Mouse (Mus musculus) CH12.LX (cell line): ENCODE results near the gene Eif3l. TPM values are rescaled to one million over a fixed set of nuclear protein-coding genes. Genes with fewer than 3 reads are reported as not detected.

Experiments used
- DNase-seq: peaks from one replicate; pipeline ENCODE4 v3.0.0-alpha.2; 2013; ENCODE audit errors: extremely low read depth
- H3K27ac ChIP-seq: 2 replicates; pipeline ENCODE4 v1.5.1; 2012; ENCODE audit warnings: low read depth, mild to moderate bottlenecking, control low read depth, moderate library complexity; ENCODE audit not compliant: insufficient read depth
- H3K27me3 ChIP-seq: replicated peaks from 2 replicates; pipeline ENCODE3; 2012; ENCODE audit warnings: inconsistent platforms
- H3K36me3 ChIP-seq, 2 experiments: replicated peaks in 1 of 2; 2 replicates each; pipeline versions ENCODE3 to v1.6.1; 2012; ENCODE audit warnings: inconsistent platforms in 1 of 2, low read length in 1 of 2, mild to moderate bottlenecking in 1 of 2, mixed read lengths in 1 of 2, moderate library complexity in 1 of 2; ENCODE audit not compliant: control insufficient read depth in 1 of 2, insufficient read depth in 1 of 2
- H3K4me1 ChIP-seq, 2 experiments: 2 replicates each; pipeline ENCODE4 v1.6.1; 2012; ENCODE audit warnings: inconsistent platforms in 1 of 2, moderate library complexity in 1 of 2; ENCODE audit not compliant: insufficient read depth in 2 of 2, control insufficient read depth in 1 of 2
- H3K4me2 ChIP-seq: 2 replicates; pipeline ENCODE4 v1.6.1; 2012; ENCODE audit warnings: low read depth, mild to moderate bottlenecking, control low read depth; ENCODE audit not compliant: poor library complexity, insufficient read depth, severe bottlenecking
- H3K4me3 ChIP-seq, 3 experiments: fragments of 150-350 bp in 1 of 3; sonication (generic) in 1 of 3; replicated peaks in 1 of 3; 2 replicates each; pipeline versions ENCODE3 to v1.5.1; 2011 to 2012; ENCODE audit warnings: low read depth in 2 of 3, low read length in 2 of 3, mild to moderate bottlenecking in 2 of 3, moderate library complexity in 2 of 3, control low read depth in 1 of 3, improper control_type of control experiment in 1 of 3, inconsistent platforms in 1 of 3, mixed read lengths in 1 of 3; ENCODE audit not compliant: poor library complexity in 1 of 3
- H3K79me2 ChIP-seq: replicated peaks from 2 replicates; pipeline ENCODE4 v1.6.1; 2012; ENCODE audit warnings: mild to moderate bottlenecking, moderate library complexity; ENCODE audit not compliant: control insufficient read depth, poor library complexity, insufficient read depth, severe bottlenecking; ENCODE audit errors: extremely low read depth
- H3K9ac ChIP-seq: 2 replicates; pipeline ENCODE4 v1.6.1; 2012; ENCODE audit warnings: low read depth, mild to moderate bottlenecking, control low read depth, moderate library complexity; ENCODE audit not compliant: insufficient read depth
- H3K9me3 ChIP-seq: replicated peaks from 2 replicates; pipeline ENCODE3; 2012; ENCODE audit warnings: low read length, inconsistent platforms, mixed read lengths
- BHLHE40 ChIP-seq: IDR thresholded peaks from 2 replicates; pipeline ENCODE4 v1.6.1; 2011; ENCODE audit warnings: mild to moderate bottlenecking, low read depth, low read length, improper control_type of control experiment
- CHD1 ChIP-seq: IDR thresholded peaks from 2 replicates; pipeline ENCODE4 v1.6.1; 2012; ENCODE audit warnings: low read depth, low read length, improper control_type of control experiment, inconsistent platforms
- E2F4 ChIP-seq: IDR thresholded peaks from 2 replicates; pipeline ENCODE4 v1.6.1; 2011; ENCODE audit warnings: low read depth, low read length, improper control_type of control experiment; ENCODE audit not compliant: insufficient replicate concordance
- ELF1 ChIP-seq: IDR thresholded peaks from 2 replicates; pipeline ENCODE4 v1.6.1; 2014; ENCODE audit warnings: low read depth, mild to moderate bottlenecking, inconsistent platforms, low read length, improper control_type of control experiment
- ETS1 ChIP-seq: conservative IDR thresholded peaks from 2 replicates; pipeline ENCODE4 v1.6.1; 2012; ENCODE audit warnings: low read depth, mild to moderate bottlenecking, inconsistent platforms, low read length, improper control_type of control experiment, moderate library complexity
- GABPA ChIP-seq: IDR thresholded peaks from 2 replicates; pipeline ENCODE4 v1.6.1; 2012; ENCODE audit warnings: low read depth, low read length, improper control_type of control experiment, inconsistent platforms; ENCODE audit not compliant: insufficient replicate concordance
- IRF4 ChIP-seq: IDR thresholded peaks from 2 replicates; pipeline ENCODE4 v1.6.1; 2014; ENCODE audit warnings: low read depth, mild to moderate bottlenecking, inconsistent platforms, low read length, improper control_type of control experiment
- MAX ChIP-seq: IDR thresholded peaks from 2 replicates; pipeline ENCODE4 v1.6.1; 2011; ENCODE audit warnings: low read length, improper control_type of control experiment
- MXI1 ChIP-seq: IDR thresholded peaks from 2 replicates; pipeline ENCODE4 v1.6.1; 2011; ENCODE audit warnings: mild to moderate bottlenecking, low read depth, low read length, improper control_type of control experiment
- MYC ChIP-seq: IDR thresholded peaks from 2 replicates; pipeline ENCODE4 v1.6.1; 2011; ENCODE audit warnings: low read depth, mild to moderate bottlenecking, improper control_type of control experiment, low read length
- NRF1 ChIP-seq: IDR thresholded peaks from 2 replicates; pipeline ENCODE4 v1.6.1; 2014; ENCODE audit warnings: low read depth, mild to moderate bottlenecking, inconsistent platforms, low read length, improper control_type of control experiment, moderate library complexity
- POLR2A ChIP-seq: IDR thresholded peaks from 2 replicates; pipeline ENCODE4 v1.6.1; 2011; ENCODE audit warnings: low read depth, mild to moderate bottlenecking, improper control_type of control experiment, low read length
- RAD21 ChIP-seq: IDR thresholded peaks from 2 replicates; pipeline ENCODE4 v1.6.1; 2011; ENCODE audit warnings: low read depth, mild to moderate bottlenecking, low read length, improper control_type of control experiment, moderate library complexity
- RCOR1 ChIP-seq: conservative IDR thresholded peaks from 2 replicates; pipeline ENCODE4 v1.6.1; 2012; ENCODE audit warnings: low read depth, mild to moderate bottlenecking, inconsistent platforms, low read length, improper control_type of control experiment
- USF2 ChIP-seq: conservative IDR thresholded peaks from 2 replicates; pipeline ENCODE4 v1.6.1; 2011; ENCODE audit warnings: low read depth, low read length, improper control_type of control experiment
- ZC3H11A ChIP-seq: IDR thresholded peaks from 2 replicates; pipeline ENCODE4 v1.6.1; 2012; ENCODE audit warnings: low read depth, mild to moderate bottlenecking, inconsistent platforms, low read length, improper control_type of control experiment
- ZKSCAN1 ChIP-seq: IDR thresholded peaks from 2 replicates; pipeline ENCODE4 v1.6.1; 2012; ENCODE audit warnings: low read depth, inconsistent platforms, low read length, improper control_type of control experiment, borderline replicate concordance
- dilution Hi-C: fragments of 300-500 bp; cut with MboI; formaldehyde crosslinking; loops from 2 replicates; pipeline ENCODE4 v1.14.3; 2020; ENCODE audit warnings: low sequenced_read_pairs; ENCODE audit not compliant: extremely low pct_unique_long_range_greater_than_20kb, extremely low pct_ligation_motif_present
- in situ Hi-C: fragments of 300-500 bp; cut with MboI; formaldehyde crosslinking; loops from 3 replicates; pipeline ENCODE4 v1.14.3; 2019; ENCODE audit warnings: low sequenced_read_pairs, low pct_ligation_motif_present, low pct_unique_long_range_greater_than_20kb, mixed read lengths
- polyA plus RNA-seq: library from polyadenylated mRNA; unstranded; fragments of >175 nt; gene quantifications from 2 replicates; pipeline ENCODE4 v1.2.1, GENCODE M21; 2012; ENCODE audit warnings: low read depth; ENCODE audit not compliant: insufficient read length
- total RNA-seq, 2 experiments: library from RNA; depleted of rRNA; stranded (reverse); fragments of 300-350 nt in 1 of 2; fragments of >200 nt in 1 of 2; gene quantifications; 2 replicates each; pipeline ENCODE4 v1.2.3; 2012 to 2014

The Eif3l gene
- total and polyA plus RNA-seq, 3 experiments: 303 to 379 (median 323) TPM

- H3K36me3 ChIP-seq: peaks cover 23 to 37% of the 10 kb centered on the region in 2 experiments
- TF ChIP-seq CHD1: no peak
- TF ChIP-seq ETS1: no peak
- no peak for TF ChIP-seq NRF1
- TF ChIP-seq E2F4: no peak
- TF ChIP-seq RAD21: no peak
- TF ChIP-seq IRF4: no peak
- TF ChIP-seq BHLHE40: no peak
- no peak for TF ChIP-seq GABPA
- TF ChIP-seq ZC3H11A: no peak
- no peak for TF ChIP-seq MYC
- no peak for TF ChIP-seq MAX
- dilution Hi-C loops (no loop called here), in situ Hi-C loops (loop anchor here (5.0 kb wide), 1 partner anchor 39 kb away; no protein-coding TSS in a partner anchor)
- no peak for DNase-seq
- H3K27me3 ChIP-seq: no peaks in the 10 kb centered on the region
- H3K9ac ChIP-seq: no peak overlapping the region
- H3K4me3 ChIP-seq: no peak overlapping the region
- H3K27ac ChIP-seq: no peak overlapping the region
- no peaks in the 10 kb centered on the region for H3K9me3 ChIP-seq
- no peaks in the 10 kb centered on the region for H3K79me2 ChIP-seq
- no peak overlapping the region for H3K4me2 ChIP-seq
- H3K4me1 ChIP-seq: no peaks in the 10 kb centered on the region
Measured at GRCm38 (mm10) chr15:79098220-79098619, 23.2 kb downstream of the Eif3l start.

- no peaks in the 10 kb centered on the region for H3K9me3 ChIP-seq
- dilution Hi-C loops: no loop called here
- H3K27me3 ChIP-seq: no peaks in the 10 kb centered on the region
- DNase-seq: no peak
- in situ Hi-C loops: loop anchor here (5.0 kb wide), 1 partner anchor 38 kb away; no protein-coding TSS in a partner anchor
- no peak overlapping the region for H3K4me3 ChIP-seq
- no peaks in the 10 kb centered on the region for H3K4me1 ChIP-seq
- H3K79me2 ChIP-seq: no peaks in the 10 kb centered on the region
- TF ChIP-seq NRF1 (no peak), ELF1 (no peak), CHD1 (no peak), GABPA (no peak), ZKSCAN1 (no peak), POLR2A (no peak), MXI1 (no peak), USF2 (no peak), RCOR1 (no peak)
- no peak overlapping the region for H3K9ac ChIP-seq
- no peak overlapping the region for H3K4me2 ChIP-seq
- no peak overlapping the region for H3K27ac ChIP-seq
- peaks cover 17 to 31% of the 10 kb centered on the region in 2 experiments for H3K36me3 ChIP-seq
Measured at GRCm38 (mm10) chr15:79098868-79099267, 23.9 kb downstream of the Eif3l start.
